Mouse (Mus musculus) CH12.LX (cell line): ENCODE results near the gene Cd151. TPM values are rescaled to one million over a fixed set of nuclear protein-coding genes. Genes with fewer than 3 reads are reported as not detected.

Experiments
- DNase-seq: peaks from one replicate; pipeline ENCODE4 v3.0.0-alpha.2; 2013; ENCODE audit errors: extremely low read depth
- H3K27ac ChIP-seq: 2 replicates; pipeline ENCODE4 v1.5.1; 2012; ENCODE audit warnings: low read depth, mild to moderate bottlenecking, control low read depth, moderate library complexity; ENCODE audit not compliant: insufficient read depth
- H3K27me3 ChIP-seq: replicated peaks from 2 replicates; pipeline ENCODE3; 2012; ENCODE audit warnings: inconsistent platforms
- H3K36me3 ChIP-seq, 2 experiments: replicated peaks in 1 of 2; 2 replicates each; pipeline versions ENCODE3 to v1.6.1; 2012; ENCODE audit warnings: inconsistent platforms in 1 of 2, low read length in 1 of 2, mild to moderate bottlenecking in 1 of 2, mixed read lengths in 1 of 2, moderate library complexity in 1 of 2; ENCODE audit not compliant: control insufficient read depth in 1 of 2, insufficient read depth in 1 of 2
- H3K4me1 ChIP-seq, 2 experiments: 2 replicates each; pipeline ENCODE4 v1.6.1; 2012; ENCODE audit warnings: inconsistent platforms in 1 of 2, moderate library complexity in 1 of 2; ENCODE audit not compliant: insufficient read depth in 2 of 2, control insufficient read depth in 1 of 2
- H3K4me2 ChIP-seq: 2 replicates; pipeline ENCODE4 v1.6.1; 2012; ENCODE audit warnings: low read depth, mild to moderate bottlenecking, control low read depth; ENCODE audit not compliant: poor library complexity, insufficient read depth, severe bottlenecking
- H3K4me3 ChIP-seq, 3 experiments: fragments of 150-350 bp in 1 of 3; sonication (generic) in 1 of 3; replicated peaks in 1 of 3; 2 replicates each; pipeline versions ENCODE3 to v1.5.1; 2011 to 2012; ENCODE audit warnings: low read depth in 2 of 3, low read length in 2 of 3, mild to moderate bottlenecking in 2 of 3, moderate library complexity in 2 of 3, control low read depth in 1 of 3, improper control_type of control experiment in 1 of 3, inconsistent platforms in 1 of 3, mixed read lengths in 1 of 3; ENCODE audit not compliant: poor library complexity in 1 of 3
- H3K79me2 ChIP-seq: replicated peaks from 2 replicates; pipeline ENCODE4 v1.6.1; 2012; ENCODE audit warnings: mild to moderate bottlenecking, moderate library complexity; ENCODE audit not compliant: control insufficient read depth, poor library complexity, insufficient read depth, severe bottlenecking; ENCODE audit errors: extremely low read depth
- H3K9ac ChIP-seq: 2 replicates; pipeline ENCODE4 v1.6.1; 2012; ENCODE audit warnings: low read depth, mild to moderate bottlenecking, control low read depth, moderate library complexity; ENCODE audit not compliant: insufficient read depth
- H3K9me3 ChIP-seq: replicated peaks from 2 replicates; pipeline ENCODE3; 2012; ENCODE audit warnings: low read length, inconsistent platforms, mixed read lengths
- BHLHE40 ChIP-seq: IDR thresholded peaks from 2 replicates; pipeline ENCODE4 v1.6.1; 2011; ENCODE audit warnings: mild to moderate bottlenecking, low read depth, low read length, improper control_type of control experiment
- CHD1 ChIP-seq: IDR thresholded peaks from 2 replicates; pipeline ENCODE4 v1.6.1; 2012; ENCODE audit warnings: low read depth, low read length, improper control_type of control experiment, inconsistent platforms
- CHD2 ChIP-seq: IDR thresholded peaks from 2 replicates; pipeline ENCODE4 v1.6.1; 2011; ENCODE audit warnings: low read length, improper control_type of control experiment
- E2F4 ChIP-seq: IDR thresholded peaks from 2 replicates; pipeline ENCODE4 v1.6.1; 2011; ENCODE audit warnings: low read depth, low read length, improper control_type of control experiment; ENCODE audit not compliant: insufficient replicate concordance
- ETS1 ChIP-seq: conservative IDR thresholded peaks from 2 replicates; pipeline ENCODE4 v1.6.1; 2012; ENCODE audit warnings: low read depth, mild to moderate bottlenecking, inconsistent platforms, low read length, improper control_type of control experiment, moderate library complexity
- GABPA ChIP-seq: IDR thresholded peaks from 2 replicates; pipeline ENCODE4 v1.6.1; 2012; ENCODE audit warnings: low read depth, low read length, improper control_type of control experiment, inconsistent platforms; ENCODE audit not compliant: insufficient replicate concordance
- HCFC1 ChIP-seq: IDR thresholded peaks from 2 replicates; pipeline ENCODE4 v1.6.1; 2012; ENCODE audit warnings: low read depth, mild to moderate bottlenecking, inconsistent platforms, low read length, improper control_type of control experiment
- JUN ChIP-seq: IDR thresholded peaks from 2 replicates; pipeline ENCODE4 v1.6.1; 2011; ENCODE audit warnings: low read depth, mild to moderate bottlenecking, low read length, improper control_type of control experiment, moderate library complexity; ENCODE audit not compliant: insufficient read depth
- JUND ChIP-seq: conservative IDR thresholded peaks from 2 replicates; pipeline ENCODE4 v1.6.1; 2011; ENCODE audit warnings: low read depth, low read length, improper control_type of control experiment
- KAT2A ChIP-seq: IDR thresholded peaks from 2 replicates; pipeline ENCODE4 v1.6.1; 2012; ENCODE audit warnings: low read length, improper control_type of control experiment, inconsistent platforms; ENCODE audit not compliant: insufficient replicate concordance
- MAFK ChIP-seq: IDR thresholded peaks from 2 replicates; pipeline ENCODE4 v1.6.1; 2011; ENCODE audit warnings: low read length, improper control_type of control experiment; ENCODE audit not compliant: insufficient replicate concordance
- MAX ChIP-seq: IDR thresholded peaks from 2 replicates; pipeline ENCODE4 v1.6.1; 2011; ENCODE audit warnings: low read length, improper control_type of control experiment
- MAZ ChIP-seq: IDR thresholded peaks from 2 replicates; pipeline ENCODE4 v1.6.1; 2012; ENCODE audit warnings: low read depth, mild to moderate bottlenecking, inconsistent platforms, low read length, improper control_type of control experiment, moderate library complexity
- MEF2A ChIP-seq: IDR thresholded peaks from 2 replicates; pipeline ENCODE4 v1.6.1; 2014; ENCODE audit warnings: low read depth, mild to moderate bottlenecking, inconsistent platforms, low read length, improper control_type of control experiment, borderline replicate concordance
- MYC ChIP-seq: IDR thresholded peaks from 2 replicates; pipeline ENCODE4 v1.6.1; 2011; ENCODE audit warnings: low read depth, mild to moderate bottlenecking, improper control_type of control experiment, low read length
- NELFE ChIP-seq: IDR thresholded peaks from 2 replicates; pipeline ENCODE4 v1.6.1; 2011; ENCODE audit warnings: low read depth, low read length, improper control_type of control experiment
- PAX5 ChIP-seq: IDR thresholded peaks from 2 replicates; pipeline ENCODE4 v1.6.1; 2012; ENCODE audit warnings: low read length, inconsistent platforms, mixed read lengths
- POLR2AphosphoS2 ChIP-seq: IDR thresholded peaks from 2 replicates; pipeline ENCODE4 v1.6.1; 2011; ENCODE audit warnings: low read depth, low read length, improper control_type of control experiment
- RAD21 ChIP-seq: IDR thresholded peaks from 2 replicates; pipeline ENCODE4 v1.6.1; 2011; ENCODE audit warnings: low read depth, mild to moderate bottlenecking, low read length, improper control_type of control experiment, moderate library complexity
- RCOR1 ChIP-seq: conservative IDR thresholded peaks from 2 replicates; pipeline ENCODE4 v1.6.1; 2012; ENCODE audit warnings: low read depth, mild to moderate bottlenecking, inconsistent platforms, low read length, improper control_type of control experiment
- SMC3 ChIP-seq: IDR thresholded peaks from 2 replicates; pipeline ENCODE4 v1.6.1; 2011; ENCODE audit warnings: low read depth, low read length, improper control_type of control experiment
- TCF12 ChIP-seq: IDR thresholded peaks from 2 replicates; pipeline ENCODE4 v1.6.1; 2014; ENCODE audit warnings: low read depth, mild to moderate bottlenecking, inconsistent platforms, low read length, improper control_type of control experiment
- USF1 ChIP-seq: IDR thresholded peaks from 2 replicates; pipeline ENCODE4 v1.6.1; 2014; ENCODE audit warnings: low read depth, mild to moderate bottlenecking, inconsistent platforms, low read length, improper control_type of control experiment
- USF2 ChIP-seq: conservative IDR thresholded peaks from 2 replicates; pipeline ENCODE4 v1.6.1; 2011; ENCODE audit warnings: low read depth, low read length, improper control_type of control experiment
- ZKSCAN1 ChIP-seq: IDR thresholded peaks from 2 replicates; pipeline ENCODE4 v1.6.1; 2012; ENCODE audit warnings: low read depth, inconsistent platforms, low read length, improper control_type of control experiment, borderline replicate concordance
- ZNF384 ChIP-seq: IDR thresholded peaks from 2 replicates; pipeline ENCODE4 v1.6.1; 2012; ENCODE audit warnings: low read depth, low read length, improper control_type of control experiment, inconsistent platforms
- dilution Hi-C: fragments of 300-500 bp; cut with MboI; formaldehyde crosslinking; loops from 2 replicates; pipeline ENCODE4 v1.14.3; 2020; ENCODE audit warnings: low sequenced_read_pairs; ENCODE audit not compliant: extremely low pct_unique_long_range_greater_than_20kb, extremely low pct_ligation_motif_present
- in situ Hi-C: fragments of 300-500 bp; cut with MboI; formaldehyde crosslinking; loops from 3 replicates; pipeline ENCODE4 v1.14.3; 2019; ENCODE audit warnings: low sequenced_read_pairs, low pct_ligation_motif_present, low pct_unique_long_range_greater_than_20kb, mixed read lengths
- polyA plus RNA-seq: library from polyadenylated mRNA; unstranded; fragments of >175 nt; gene quantifications from 2 replicates; pipeline ENCODE4 v1.2.1, GENCODE M21; 2012; ENCODE audit warnings: low read depth; ENCODE audit not compliant: insufficient read length
- total RNA-seq, 2 experiments: library from RNA; depleted of rRNA; stranded (reverse); fragments of 300-350 nt in 1 of 2; fragments of >200 nt in 1 of 2; gene quantifications; 2 replicates each; pipeline ENCODE4 v1.2.3; 2012 to 2014

Gene Cd151
- total and polyA plus RNA-seq, 3 experiments, result 10.6 to 21.1 (median 14.9) TPM

GRCm38 (mm10) chr7:141484186-141485120, 17.3 kb downstream of the Cd151 start:
- Histone ChIP-seq H3K4me3 (no peak overlapping the region), H3K36me3 (peaks cover 0 to 49% of the 10 kb centered on the region in 2 experiments)
- dilution Hi-C loops, result no loop called here

GRCm38 (mm10) chr7:141485186-141485585, 18.0 kb downstream of the Cd151 start:
- dilution Hi-C loops (no loop called here), in situ Hi-C loops (no loop called here)
- Histone ChIP-seq H3K4me1 (peaks cover 20 to 44% of the 10 kb centered on the region in 2 experiments), H3K79me2 (no peaks in the 10 kb centered on the region), H3K4me2 (no peak overlapping the region), H3K9me3 (no peaks in the 10 kb centered on the region), H3K9ac (no peak overlapping the region), H3K4me3 (no peak overlapping the region), H3K27ac (no peak overlapping the region), H3K36me3 (peaks cover 0 to 52% of the 10 kb centered on the region in 2 experiments), H3K27me3 (no peaks in the 10 kb centered on the region)
- no peak for DNase-seq
- TF ChIP-seq KAT2A, result no peak
- no peak for TF ChIP-seq ZKSCAN1
- TF ChIP-seq GABPA, result no peak
- TF ChIP-seq ETS1, result no peak
- TF ChIP-seq CHD1, result no peak
- TF ChIP-seq HCFC1, result no peak
- no peak for TF ChIP-seq USF2
- no peak for TF ChIP-seq MAFK
- TF ChIP-seq SMC3, result no peak

More at GRCm38 (mm10) chr7:141484186-141485120, 17.3 kb downstream of the Cd151 start:
- DNase-seq, result no peak
- Histone ChIP-seq H3K27ac (no peak overlapping the region), H3K9me3 (no peaks in the 10 kb centered on the region), H3K79me2 (no peaks in the 10 kb centered on the region), H3K4me1 (peaks cover 20 to 45% of the 10 kb centered on the region in 2 experiments), H3K27me3 (no peaks in the 10 kb centered on the region), H3K4me2 (no peak overlapping the region), H3K9ac (no peak overlapping the region)
- TF ChIP-seq JUND (no peak), E2F4 (no peak), PAX5 (no peak), TCF12 (no peak), MAZ (no peak), MYC (no peak), RCOR1 (no peak), USF2 (no peak), CHD2 (no peak), ZNF384 (no peak), POLR2AphosphoS2 (no peak), RAD21 (no peak), BHLHE40 (no peak), MEF2A (no peak), CHD1 (no peak), JUN (no peak), KAT2A (no peak), MAX (no peak), USF1 (no peak), NELFE (no peak)
- in situ Hi-C loops, result loop anchor here (5.0 kb wide), 1 partner anchor 43 kb away; no protein-coding TSS in a partner anchor
